Mouse (Mus musculus) midbrain, postnatal 0 days (tissue): ENCODE measurements at regions not wholly inside any gene's neighbourhood (a gene's known extent, or its start where the extent isn't known, plus 50 kb on each side); places are given as distances from the start of the nearest gene placed in this dataset.

Experiments
- ATAC-seq: fragments of 200-750 bp; cut with Nextera tagmentation; 2 replicates; pipeline ENCODE4 v1.8.0; 2017; ENCODE audit warnings: moderate number of reproducible peaks, mild to moderate bottlenecking, moderate TSS enrichment, moderate library complexity; ENCODE audit not compliant: low FRiP score
- DNase-seq: peaks from one replicate; pipeline ENCODE4 v3.0.0-alpha.2; 2015; ENCODE audit warnings: low spot score
- H3K27ac ChIP-seq: fragments of 300-500 bp; sonication (generic); 2 replicates; pipeline ENCODE4 v1.5.1; 2014; ENCODE audit warnings: low read depth, mild to moderate bottlenecking, low read length, mixed read lengths
- H3K27me3 ChIP-seq: fragments of 300-500 bp; sonication (generic); 2 replicates; pipeline ENCODE4 v1.6.1; 2014; ENCODE audit warnings: low read length, control low read depth, mixed read lengths; ENCODE audit not compliant: insufficient read depth
- H3K36me3 ChIP-seq: fragments of 300-500 bp; sonication (generic); 2 replicates; pipeline ENCODE4 v1.6.1; 2014; ENCODE audit warnings: low read length, control low read depth, mixed read lengths; ENCODE audit not compliant: insufficient read depth
- H3K4me1 ChIP-seq: fragments of 300-500 bp; sonication (generic); 2 replicates; pipeline ENCODE4 v1.6.1; 2014; ENCODE audit warnings: mild to moderate bottlenecking, control low read depth, antibody characterized with exemption, low read length, mixed read lengths; ENCODE audit not compliant: insufficient read depth
- H3K4me2 ChIP-seq: fragments of 300-500 bp; sonication (generic); 2 replicates; pipeline ENCODE4 v1.6.1; 2014; ENCODE audit warnings: low read depth, mild to moderate bottlenecking, low read length, mixed read lengths; ENCODE audit not compliant: poor library complexity, severe bottlenecking
- H3K4me3 ChIP-seq: fragments of 300-500 bp; sonication (generic); 2 replicates; pipeline ENCODE4 v1.5.1; 2014; ENCODE audit warnings: low read depth, mild to moderate bottlenecking, low read length, moderate library complexity
- H3K9ac ChIP-seq: fragments of 300-500 bp; sonication (generic); replicated peaks from 2 replicates; pipeline ENCODE4 v1.6.1; 2014; ENCODE audit warnings: mild to moderate bottlenecking, low read length, moderate library complexity, mixed read lengths; ENCODE audit not compliant: poor library complexity, severe bottlenecking
- H3K9me3 ChIP-seq: fragments of 300-500 bp; sonication (generic); 2 replicates; pipeline ENCODE4 v1.6.1; 2016; ENCODE audit warnings: low read length, control low read depth
- CTCF ChIP-seq: IDR thresholded peaks from 2 replicates; pipeline ENCODE4 v1.5.1; 2016; ENCODE audit warnings: antibody characterized with exemption, mild to moderate bottlenecking
- WGBS: fragments of 180-500 bp; shearing (Covaris S2); extraction: QIAGEN DNeasy Blood & Tissue Kit; methylation state at CpG from one replicate; pipeline ENCODE4 v1.1.7; 2014; 5-methylcytosine and 5-hydroxymethylcytosine counted together

DNA sequence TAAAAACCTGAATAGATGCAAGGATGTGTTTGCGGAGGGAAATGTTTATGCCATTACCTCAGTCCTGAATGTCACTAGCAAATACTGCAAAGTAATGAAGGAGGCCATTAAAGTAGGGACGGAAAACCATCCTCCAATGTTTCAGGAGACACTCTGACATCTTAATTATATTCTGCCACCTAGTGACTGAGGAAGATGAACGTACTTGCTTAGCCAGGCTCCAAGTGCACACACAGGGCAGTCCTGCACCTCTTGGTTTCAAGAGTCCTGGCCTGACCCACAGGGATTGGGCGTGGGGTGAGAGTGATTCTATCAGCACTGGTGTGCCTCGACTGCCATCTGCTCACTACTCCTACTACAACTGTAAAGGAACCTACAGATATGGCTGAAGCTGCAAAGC is 85.3 kb upstream of the Slc44a1 start:
- Histone ChIP-seq H3K27ac (no peak overlapping the region), H3K9ac (no peak overlapping the region), H3K4me1 (no peaks in the 10 kb centered on the region), H3K4me3 (no peak overlapping the region), H3K27me3 (no peaks in the 10 kb centered on the region), H3K4me2 (no peak overlapping the region), H3K9me3 (no peaks in the 10 kb centered on the region), H3K36me3 (no peaks in the 10 kb centered on the region)
- 30% methylated on average over 5 of the region's 5 CpGs for WGBS
- DNase-seq (peak; percentile 62), ATAC-seq (no peak)
- TF ChIP-seq CTCF, result peak; percentile 72

DNA sequence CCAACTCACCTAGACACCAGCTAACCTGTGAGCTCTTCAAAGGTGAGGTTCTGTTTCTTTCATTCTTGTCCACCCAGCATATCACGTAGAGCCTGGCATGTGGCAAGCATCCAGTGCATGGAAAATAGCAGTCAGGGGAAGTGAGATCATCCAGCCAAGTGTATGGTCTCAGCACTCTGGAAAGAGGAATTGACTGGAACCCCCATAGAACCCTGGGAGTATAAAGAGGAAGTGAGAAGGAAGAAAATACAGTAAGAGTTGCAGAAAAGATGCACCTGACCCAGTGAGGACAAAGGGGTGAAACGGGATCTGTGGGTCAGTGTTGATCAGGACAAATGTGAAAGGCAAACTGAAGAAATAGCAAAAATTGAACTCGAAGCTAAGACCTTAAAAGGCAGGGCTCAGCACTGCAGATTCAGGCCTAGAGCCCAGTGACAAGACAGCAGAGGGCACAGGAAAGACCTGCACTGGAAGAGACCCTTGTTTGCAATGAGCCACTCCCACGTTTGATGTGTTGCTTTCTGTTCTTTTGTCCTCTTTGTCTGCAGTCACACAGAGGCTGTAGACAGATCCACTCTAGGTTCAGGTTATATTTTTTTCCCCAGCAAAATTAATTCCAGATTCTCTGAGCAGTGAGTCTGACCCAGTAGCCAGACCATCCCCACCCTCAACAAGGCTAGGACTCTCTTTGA is 86.7 kb upstream of the Slc44a1 start:
- H3K27ac ChIP-seq, result no peak overlapping the region
- no peak overlapping the region for H3K4me2 ChIP-seq
- ATAC-seq, result no peak
- H3K4me3 ChIP-seq, result no peak overlapping the region
- no peak for DNase-seq
- no peaks in the 10 kb centered on the region for H3K9me3 ChIP-seq
- H3K27me3 ChIP-seq, result no peaks in the 10 kb centered on the region
- 54% methylated on average over 4 of the region's 4 CpGs for WGBS
- no peak for TF ChIP-seq CTCF
- H3K9ac ChIP-seq, result no peak overlapping the region
- H3K36me3 ChIP-seq, result no peaks in the 10 kb centered on the region
- H3K4me1 ChIP-seq, result no peaks in the 10 kb centered on the region

DNA sequence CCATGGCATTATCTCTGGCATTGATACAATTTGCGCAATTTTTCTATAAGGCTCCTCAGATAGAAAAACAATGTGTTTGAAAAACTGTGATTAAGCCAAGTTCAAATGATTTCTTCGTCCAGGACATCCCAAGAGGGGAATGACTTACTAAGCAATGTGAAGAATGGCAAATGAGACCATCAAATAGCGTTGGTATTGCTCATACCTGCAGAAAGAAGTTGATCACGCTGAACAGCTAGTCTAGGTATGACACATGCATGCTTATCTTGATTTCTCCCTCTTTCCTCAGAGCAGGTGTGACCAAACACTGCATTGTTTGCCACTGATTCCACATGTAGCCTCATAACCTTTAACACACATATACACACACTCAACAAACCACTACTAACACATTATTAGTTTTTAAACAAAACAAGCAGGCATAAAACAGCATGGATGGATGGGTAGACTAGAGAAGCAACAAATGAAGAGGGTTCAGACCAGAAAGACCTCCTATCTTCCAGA is 89.1 kb upstream of the Slc44a1 start:
- H3K9me3 ChIP-seq, result no peaks in the 10 kb centered on the region
- H3K27me3 ChIP-seq, result no peaks in the 10 kb centered on the region
- no peak overlapping the region for H3K27ac ChIP-seq
- ATAC-seq (no peak), DNase-seq (no peak)
- no peaks in the 10 kb centered on the region for H3K4me1 ChIP-seq
- 90% methylated on average over 4 of the region's 4 CpGs for WGBS
- no peak overlapping the region for H3K4me3 ChIP-seq
- H3K36me3 ChIP-seq, result no peaks in the 10 kb centered on the region
- no peak overlapping the region for H3K4me2 ChIP-seq
- no peak overlapping the region for H3K9ac ChIP-seq
- TF ChIP-seq CTCF, result no peak

DNA sequence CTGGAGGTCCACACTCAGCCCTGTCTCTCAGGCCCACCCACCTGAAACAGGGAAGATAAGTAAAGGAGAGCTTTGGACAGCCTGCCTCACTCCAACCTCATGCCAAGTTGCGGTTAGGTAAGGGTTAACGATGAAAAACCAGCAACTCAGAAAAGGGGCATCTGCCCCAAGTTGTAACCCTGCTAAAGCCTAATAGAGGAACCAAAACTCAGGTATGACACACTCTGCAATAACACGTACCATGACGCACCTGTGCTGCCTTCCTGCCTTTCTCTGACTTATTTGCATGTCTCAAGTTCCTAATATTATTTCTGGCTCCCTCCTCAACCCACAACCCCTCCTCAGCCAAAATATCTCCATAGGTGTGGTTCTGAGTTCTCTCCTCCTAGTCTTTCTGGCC is 94.9 kb upstream of the Slc44a1 start:
- DNase-seq (no peak), ATAC-seq (no peak)
- TF ChIP-seq CTCF, result no peak
- H3K9me3 ChIP-seq, result peaks cover 4% of the 10 kb centered on the region; the same call in 1 of the 2 replicates
- no peaks in the 10 kb centered on the region for H3K4me1 ChIP-seq
- no peak overlapping the region for H3K27ac ChIP-seq
- no peaks in the 10 kb centered on the region for H3K27me3 ChIP-seq
- no peak overlapping the region for H3K9ac ChIP-seq
- WGBS, result 97% methylated on average over 4 of the region's 4 CpGs
- H3K4me2 ChIP-seq, result no peak overlapping the region
- no peak overlapping the region for H3K4me3 ChIP-seq
- no peaks in the 10 kb centered on the region for H3K36me3 ChIP-seq

DNA sequence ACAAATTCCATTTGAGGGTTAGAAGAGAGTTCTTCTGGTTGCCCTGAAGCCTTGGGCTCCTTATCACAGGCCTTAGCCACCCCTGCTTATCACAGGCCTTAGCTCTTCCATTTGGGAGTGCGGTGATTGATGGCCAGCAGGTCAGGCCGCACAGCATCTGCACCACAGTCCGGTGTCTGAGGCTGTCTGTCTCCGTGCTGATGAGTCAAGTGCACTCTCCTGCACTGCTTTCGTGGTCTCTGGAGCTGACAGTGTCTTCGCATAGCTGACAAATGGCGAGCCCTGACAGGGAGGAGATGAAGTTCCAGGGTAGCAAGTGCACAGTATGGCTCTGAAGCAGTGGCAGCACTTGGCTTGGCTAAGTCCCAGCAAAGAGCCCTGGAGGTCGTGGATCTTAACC is 95.7 kb upstream of the Slc44a1 start:
- H3K4me2 ChIP-seq, result no peak overlapping the region
- WGBS, result 79% methylated on average over 8 of the region's 8 CpGs
- no peaks in the 10 kb centered on the region for H3K36me3 ChIP-seq
- no peak for TF ChIP-seq CTCF
- H3K4me3 ChIP-seq, result no peak overlapping the region
- no peaks in the 10 kb centered on the region for H3K4me1 ChIP-seq
- ATAC-seq (no peak), DNase-seq (no peak)
- H3K9me3 ChIP-seq, result peaks cover 4% of the 10 kb centered on the region; the same call in 1 of the 2 replicates
- H3K27ac ChIP-seq, result no peak overlapping the region
- H3K27me3 ChIP-seq, result no peaks in the 10 kb centered on the region
- no peak overlapping the region for H3K9ac ChIP-seq

DNA sequence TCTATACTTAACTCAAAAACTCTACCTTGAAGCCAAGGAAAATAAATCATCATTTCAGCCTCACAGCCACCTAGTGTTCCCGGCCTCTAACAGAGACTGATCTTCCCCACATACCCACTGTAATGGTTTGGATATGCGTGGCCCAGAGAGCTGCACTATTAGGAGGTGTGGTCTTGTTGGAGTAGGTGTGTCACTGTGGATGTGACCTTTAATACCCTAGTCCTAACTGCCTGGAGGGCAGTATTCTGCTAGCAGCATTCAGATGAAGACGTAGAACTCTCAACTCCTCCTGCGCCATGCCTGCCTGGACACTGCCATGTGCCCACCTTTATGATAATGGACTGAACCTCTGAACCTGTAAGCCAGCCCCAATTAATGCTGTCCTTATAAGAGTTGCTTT is 99.0 kb upstream of the Slc44a1 start:
- no peak overlapping the region for H3K4me2 ChIP-seq
- DNase-seq, result no peak
- no peak for TF ChIP-seq CTCF
- ATAC-seq, result no peak
- H3K9me3 ChIP-seq, result peaks cover 4% of the 10 kb centered on the region; the same call in 1 of the 2 replicates
- no peaks in the 10 kb centered on the region for H3K36me3 ChIP-seq
- no peak overlapping the region for H3K27ac ChIP-seq
- no peak overlapping the region for H3K4me3 ChIP-seq
- H3K27me3 ChIP-seq, result no peaks in the 10 kb centered on the region
- H3K4me1 ChIP-seq, result no peaks in the 10 kb centered on the region
- H3K9ac ChIP-seq, result no peak overlapping the region
- WGBS, result 92% methylated on average over 4 of the region's 4 CpGs
